Mouse (Mus musculus) small intestine, adult 2 months (tissue): ENCODE results near the gene Tmem219. TPM values are rescaled to one million over a fixed set of nuclear protein-coding genes. Genes with fewer than 3 reads are reported as not detected.

Experiments used
- H3K27ac ChIP-seq: fragments of 200-500 bp; 2 replicates; pipeline ENCODE4 v1.5.1; 2012; ENCODE audit warnings: low read depth, low read length, control low read depth, inconsistent platforms; ENCODE audit not compliant: insufficient read depth
- H3K27me3 ChIP-seq: fragments of 200-500 bp; 2 replicates; pipeline ENCODE4 v1.6.1; 2012; ENCODE audit warnings: mild to moderate bottlenecking, moderate library complexity, low read length, inconsistent platforms; ENCODE audit not compliant: control insufficient read depth, insufficient read depth
- H3K36me3 ChIP-seq: fragments of 200-500 bp; 2 replicates; pipeline ENCODE4 v1.6.1; 2012; ENCODE audit warnings: mild to moderate bottlenecking, low read length, control low read depth, inconsistent platforms; ENCODE audit not compliant: control insufficient read depth, insufficient read depth
- H3K4me1 ChIP-seq: fragments of 200-500 bp; 2 replicates; pipeline ENCODE4 v1.6.1; 2012; ENCODE audit warnings: low read length, inconsistent platforms, mixed read lengths; ENCODE audit not compliant: control insufficient read depth, insufficient read depth, insufficient read length
- H3K4me3 ChIP-seq: fragments of 200-500 bp; 2 replicates; pipeline ENCODE4 v1.5.1; 2012; ENCODE audit warnings: low read depth, mild to moderate bottlenecking, control low read depth, inconsistent platforms, low read length, moderate library complexity
- CTCF ChIP-seq: fragments of 200-500 bp; IDR thresholded peaks from 2 replicates; pipeline ENCODE4 v1.5.1; 2012; ENCODE audit warnings: low read depth, mild to moderate bottlenecking, control low read depth, inconsistent platforms, low read length, moderate library complexity, mixed read lengths; ENCODE audit not compliant: insufficient replicate concordance, insufficient read length; ENCODE audit errors: extremely low read depth
- POLR2A ChIP-seq: fragments of 200-500 bp; IDR thresholded peaks from 2 replicates; pipeline ENCODE4 v1.6.1; 2012; ENCODE audit warnings: low read depth, mild to moderate bottlenecking, control low read depth, inconsistent platforms, low read length, moderate library complexity
- WGBS: fragments of 180-500 bp; shearing (Covaris S2); methylation state at CpG from one replicate; pipeline ENCODE4 v1.1.7; 2018; 5-methylcytosine and 5-hydroxymethylcytosine counted together
- polyA plus RNA-seq: library from polyadenylated mRNA; depleted of rRNA; stranded (reverse); fragments of >200 nt; gene quantifications from 2 replicates; pipeline ENCODE4 v1.2.3, GENCODE M21; 2012; rRNA removed

Gene Tmem219
- polyA plus RNA-seq, 1 experiment, result 143 TPM

- WGBS, result 71% methylated on average over 9 of the region's 9 CpGs
- Histone ChIP-seq H3K4me3 (no peak overlapping the region), H3K27ac (no peak overlapping the region), H3K27me3 (peaks cover 16% of the 10 kb centered on the region), H3K36me3 (no peaks in the 10 kb centered on the region), H3K4me1 (peaks cover 7% of the 10 kb centered on the region; the same call in 1 of the 2 replicates)
- TF ChIP-seq CTCF, result no peak
- no peak for TF ChIP-seq POLR2A
Measured at GRCm38 (mm10) chr7:126843276-126843675, 79.4 kb downstream of the Tmem219 start.

Other genes with a start within 250 kb of the Tmem219 start
- 5.0 and 7.4 TPM in 2 replicates for gene Sult1a1, start 246.5 kb downstream of the Tmem219 start, polyA plus RNA-seq
- gene Bola2, start 227.5 kb downstream of the Tmem219 start, polyA plus RNA-seq, result 35.8 and 40.6 TPM in 2 replicates
- gene Slx1b, start 227.1 kb downstream of the Tmem219 start, polyA plus RNA-seq, result 7.9 and 16.0 TPM in 2 replicates
- gene Coro1a, start 215.1 kb downstream of the Tmem219 start, polyA plus RNA-seq, result 114 and 157 TPM in 2 replicates
- 208 and 472 TPM in 2 replicates for gene Mapk3, start 163.3 kb downstream of the Tmem219 start, polyA plus RNA-seq
- 5.0 and 24.4 TPM in 2 replicates for gene Gdpd3, start 156.6 kb downstream of the Tmem219 start, polyA plus RNA-seq
- gene Ypel3, start 146.0 kb downstream of the Tmem219 start, polyA plus RNA-seq, result 153 and 244 TPM in 2 replicates
- 1.4 and 2.4 TPM in 2 replicates for gene Tbx6, start 141.4 kb downstream of the Tmem219 start, polyA plus RNA-seq
- 101 and 199 TPM in 2 replicates for gene Ppp4c, start 130.4 kb downstream of the Tmem219 start, polyA plus RNA-seq
- gene Fam57b, start 125.2 kb downstream of the Tmem219 start, polyA plus RNA-seq, result 2.2 and 4.1 TPM in 2 replicates
- gene 4930451I11Rik, start 91.3 kb downstream of the Tmem219 start, polyA plus RNA-seq, result not detected in 2 replicates
- gene Doc2a, start 75.5 kb downstream of the Tmem219 start, polyA plus RNA-seq, result not detected in 2 replicates
- gene Hirip3, start 60.9 kb downstream of the Tmem219 start, polyA plus RNA-seq, result 1.3 and 3.6 TPM in 2 replicates
- 16.5 and 42.8 TPM in 2 replicates for gene Ino80e, start 60.5 kb downstream of the Tmem219 start, polyA plus RNA-seq
- 42.3 and 77.4 TPM in 2 replicates for gene Taok2, start 38.2 kb downstream of the Tmem219 start, polyA plus RNA-seq
- 9.1 and 18.8 TPM in 2 replicates for gene Kctd13, start 6.0 kb upstream of the Tmem219 start, polyA plus RNA-seq
- gene Asphd1, start 26.7 kb upstream of the Tmem219 start, polyA plus RNA-seq, result 0.18 and 0.19 TPM in 2 replicates
- gene Sez6l2, start 27.6 kb upstream of the Tmem219 start, polyA plus RNA-seq, result 1.3 and 2.6 TPM in 2 replicates
- gene Cdipt, start 53.0 kb upstream of the Tmem219 start, polyA plus RNA-seq, result 157 and 467 TPM in 2 replicates
- gene Cdiptos, start 53.2 kb upstream of the Tmem219 start, polyA plus RNA-seq, result 0.15 and 0.74 TPM in 2 replicates
- gene Mvp, start 91.7 kb upstream of the Tmem219 start, polyA plus RNA-seq, result 148 and 353 TPM in 2 replicates
- gene Pagr1b, start 93.6 kb upstream of the Tmem219 start, polyA plus RNA-seq, result 0.76 and 2.9 TPM in 2 replicates
- 1.6 and 3.7 TPM in 2 replicates for gene Pagr1a, start 94.4 kb upstream of the Tmem219 start, polyA plus RNA-seq
- gene Gm42742, start 98.2 kb upstream of the Tmem219 start, polyA plus RNA-seq, result 9.5 and 26.4 TPM in 2 replicates
- 1.3 and 2.7 TPM in 2 replicates for gene Prrt2, start 98.3 kb upstream of the Tmem219 start, polyA plus RNA-seq
- gene Maz, start 104.1 kb upstream of the Tmem219 start, polyA plus RNA-seq, result 103 and 248 TPM in 2 replicates
- 3.7 and 5.8 TPM in 2 replicates for gene Kif22, start 119.6 kb upstream of the Tmem219 start, polyA plus RNA-seq
- 4,647 and 5,350 TPM in 2 replicates for gene Zg16, start 164.4 kb upstream of the Tmem219 start, polyA plus RNA-seq
- 21.2 and 22.7 TPM in 2 replicates for gene AI467606, start 168.4 kb upstream of the Tmem219 start, polyA plus RNA-seq
- gene Qprt, start 199.3 kb upstream of the Tmem219 start, polyA plus RNA-seq, result 0.37 and 1.7 TPM in 2 replicates
- 2.4 and 3.9 TPM in 2 replicates for gene Spn, start 214.9 kb upstream of the Tmem219 start, polyA plus RNA-seq